Mouse (Mus musculus) midbrain, embryonic 10.5 days (tissue): ENCODE data around the gene Macrod1. TPM values are rescaled to one million over a fixed set of nuclear protein-coding genes. Genes with fewer than 3 reads are reported as not detected.

ENCODE experiments used
- DNase-seq: peaks from one replicate; pipeline ENCODE4 v3.0.0-alpha.2; 2017; ENCODE audit warnings: low spot score
- H3K27ac ChIP-seq: fragments of 300-500 bp; sonication (generic); replicated peaks from 2 replicates; pipeline ENCODE4 v1.5.1; 2016; ENCODE audit warnings: mild to moderate bottlenecking
- H3K27me3 ChIP-seq: fragments of 300-500 bp; sonication (generic); 2 replicates; pipeline ENCODE4 v1.6.1; 2016; ENCODE audit warnings: low read depth, mild to moderate bottlenecking; ENCODE audit not compliant: poor library complexity, severe bottlenecking
- H3K36me3 ChIP-seq: fragments of 300-500 bp; sonication (generic); 2 replicates; pipeline ENCODE4 v1.6.1; 2016; ENCODE audit warnings: mild to moderate bottlenecking, moderate library complexity
- H3K4me1 ChIP-seq: fragments of 300-500 bp; sonication (generic); 2 replicates; pipeline ENCODE4 v1.6.1; 2016
- H3K4me3 ChIP-seq: fragments of 300-500 bp; sonication (generic); 2 replicates; pipeline ENCODE4 v1.5.1; 2016; ENCODE audit warnings: mild to moderate bottlenecking, moderate library complexity
- H3K9me3 ChIP-seq: fragments of 300-500 bp; sonication (generic); replicated peaks from 2 replicates; pipeline ENCODE4 v1.6.1; 2016; ENCODE audit warnings: mild to moderate bottlenecking
- WGBS: fragments of 180-500 bp; shearing (Covaris S2); methylation state at CpG from one replicate; pipeline ENCODE4 v1.1.7; 2016; 5-methylcytosine and 5-hydroxymethylcytosine counted together
- polyA plus RNA-seq: library from polyadenylated mRNA; unstranded; fragments of >200 nt; fragmentation: Nextera tagmentation; extraction: Ambion mirVana; gene quantifications from 2 replicates; pipeline ENCODE4 v1.2.1, GENCODE M21; 2016

The Macrod1 gene
- polyA plus RNA-seq, 1 experiment from 2014 or later, result 2.2 TPM

- Histone ChIP-seq H3K27me3 (no peaks in the 10 kb centered on the region), H3K4me3 (no peak overlapping the region), H3K36me3 (peaks cover 79% of the 10 kb centered on the region), H3K27ac (no peak overlapping the region), H3K9me3 (no peaks in the 10 kb centered on the region), H3K4me1 (peaks cover 20% of the 10 kb centered on the region)
- 91% methylated on average over 9 of the region's 9 CpGs for WGBS
- DNase-seq, result no peak
Measured at GRCm38 (mm10) chr19:7235461-7235860, 178.9 kb downstream of the Macrod1 start.

DNA sequence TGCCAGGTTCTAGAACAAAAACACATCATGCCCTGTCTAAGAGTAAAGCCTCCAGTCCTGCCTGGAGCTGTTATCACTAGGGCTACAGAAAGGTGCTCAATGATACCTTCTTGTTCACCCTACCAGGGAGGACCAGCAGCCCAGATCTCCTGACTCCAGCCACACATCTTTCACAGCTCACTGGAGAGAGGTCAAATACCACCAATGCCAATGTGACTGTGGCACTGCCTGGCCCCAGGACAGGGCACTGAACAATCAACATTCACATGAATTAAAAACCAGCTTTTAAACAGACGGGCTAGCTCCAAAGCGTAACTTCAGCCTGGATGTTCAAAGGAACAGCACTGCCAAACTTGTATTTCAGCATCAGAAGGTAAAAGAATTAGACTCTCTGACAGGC, 179.4 kb downstream of the Macrod1 start:
- no peak overlapping the region for H3K27ac ChIP-seq
- DNase-seq, result no peak
- WGBS, result 98% methylated on average over 2 of the region's 2 CpGs
- H3K9me3 ChIP-seq, result no peaks in the 10 kb centered on the region
- H3K4me1 ChIP-seq, result peaks cover 21% of the 10 kb centered on the region
- no peaks in the 10 kb centered on the region for H3K27me3 ChIP-seq
- peaks cover 73% of the 10 kb centered on the region for H3K36me3 ChIP-seq
- H3K4me3 ChIP-seq, result no peak overlapping the region

- Histone ChIP-seq H3K4me1 (peaks cover 27% of the 10 kb centered on the region), H3K36me3 (peaks cover 66% of the 10 kb centered on the region), H3K27ac (no peak overlapping the region), H3K4me3 (no peak overlapping the region), H3K27me3 (peaks cover under 1% of the 10 kb centered on the region; the same call in 1 of the 2 replicates), H3K9me3 (no peaks in the 10 kb centered on the region)
- no peak for DNase-seq
- WGBS, result 96% methylated on average over 4 of the region's 4 CpGs
Measured at GRCm38 (mm10) chr19:7236742-7237141, 180.1 kb downstream of the Macrod1 start.

- no peak overlapping the region for H3K27ac ChIP-seq
- peaks cover 38% of the 10 kb centered on the region for H3K36me3 ChIP-seq
- DNase-seq, result no peak
- H3K4me3 ChIP-seq, result peak overlapping the region; percentile 87
- peaks cover 20% of the 10 kb centered on the region for H3K27me3 ChIP-seq
- WGBS, result 94% methylated on average over 3 of the region's 3 CpGs
- peaks cover 28% of the 10 kb centered on the region for H3K4me1 ChIP-seq
- H3K9me3 ChIP-seq, result no peaks in the 10 kb centered on the region
Measured at GRCm38 (mm10) chr19:7239574-7239973, 183.0 kb downstream of the Macrod1 start.

DNA sequence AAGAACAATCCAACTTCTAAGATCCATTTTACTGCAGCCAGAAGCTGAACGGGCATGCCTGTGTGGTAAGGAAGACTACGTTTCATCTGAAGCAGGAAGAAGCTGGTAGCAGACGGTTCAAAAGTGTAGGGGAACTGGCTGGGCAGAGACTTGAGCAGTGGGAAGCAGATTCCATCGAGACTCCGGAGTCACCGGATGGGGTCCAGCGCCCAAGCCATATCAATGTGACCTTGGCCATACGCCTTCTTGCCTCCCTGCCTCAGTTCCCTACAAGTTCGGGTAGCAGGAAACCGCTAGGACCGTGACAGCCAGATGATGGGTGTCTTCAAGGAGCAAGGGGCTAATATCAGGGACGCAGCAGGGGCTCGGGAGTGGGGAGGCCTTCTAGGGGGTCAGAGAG, 183.7 kb downstream of the Macrod1 start:
- Histone ChIP-seq H3K9me3 (no peaks in the 10 kb centered on the region), H3K36me3 (peaks cover 35% of the 10 kb centered on the region), H3K4me3 (peak overlapping the region; percentile 87), H3K4me1 (peaks cover 28% of the 10 kb centered on the region), H3K27me3 (peaks cover 20% of the 10 kb centered on the region), H3K27ac (peak overlapping the region; percentile 96)
- WGBS, result 7% methylated on average over 13 of the region's 13 CpGs
- no peak for DNase-seq

GRCm38 (mm10) chr19:7240782-7241690, 184.4 kb downstream of the Macrod1 start, which contains the start of gene Naa40:
TSS of gene Naa40 (minus strand) at chr19:7241183.
- 1% methylated on average over 80 of the region's 80 CpGs for WGBS
- Histone ChIP-seq H3K27me3 (peaks cover 20% of the 10 kb centered on the region), H3K4me1 (peaks cover 28% of the 10 kb centered on the region), H3K9me3 (no peaks in the 10 kb centered on the region), H3K4me3 (peak within 1 kb of the TSS; percentile 87), H3K27ac (peak within 1 kb of the TSS; percentile 96), H3K36me3 (peaks cover 29% of the 10 kb centered on the region)
- peak; percentile 93 for DNase-seq

DNA sequence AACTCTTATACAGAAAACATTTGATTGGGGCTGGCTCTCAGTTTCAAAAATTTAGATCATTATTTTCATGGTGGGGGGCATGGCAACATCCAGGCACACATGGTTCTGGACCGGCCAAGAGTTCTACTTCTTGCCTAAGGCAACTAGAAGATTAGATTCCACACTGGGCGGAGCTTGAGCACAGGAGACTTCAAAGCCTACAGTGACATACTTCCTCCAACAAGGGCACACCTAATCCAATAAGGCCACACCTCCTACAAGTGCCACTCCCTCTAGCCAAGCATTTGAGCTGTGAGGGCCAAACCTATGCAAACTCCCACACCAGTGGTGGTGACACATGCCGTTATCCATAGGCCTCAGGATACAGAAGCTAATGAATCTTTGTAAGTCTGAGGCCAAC, 189.4 kb downstream of the Macrod1 start:
- H3K4me1 ChIP-seq, result peaks cover 7% of the 10 kb centered on the region
- DNase-seq, result no peak
- H3K27ac ChIP-seq, result no peak overlapping the region
- H3K36me3 ChIP-seq, result no peaks in the 10 kb centered on the region
- no peak overlapping the region for H3K4me3 ChIP-seq
- 96% methylated on average over 3 of the region's 3 CpGs for WGBS
- no peaks in the 10 kb centered on the region for H3K9me3 ChIP-seq
- peaks cover 20% of the 10 kb centered on the region for H3K27me3 ChIP-seq

Other genes starting within 250 kb of the Macrod1 start
- 5.0 and 7.9 TPM in 2 replicates for gene Rps6ka4, start 216.2 kb upstream of the Macrod1 start, polyA plus RNA-seq
- gene Ccdc88b, start 198.6 kb upstream of the Macrod1 start, polyA plus RNA-seq, result 0.33 and 0.57 TPM in 2 replicates
- gene Trmt112, start 147.1 kb upstream of the Macrod1 start, polyA plus RNA-seq, result 150 and 156 TPM in 2 replicates
- 169 and 180 TPM in 2 replicates for gene Prdx5, start 146.7 kb upstream of the Macrod1 start, polyA plus RNA-seq
- gene Esrra, start 135.0 kb upstream of the Macrod1 start, polyA plus RNA-seq, result 8.9 and 9.5 TPM in 2 replicates
- 0.35 and 0.43 TPM in 2 replicates for gene Catsperz, start 131.4 kb upstream of the Macrod1 start, polyA plus RNA-seq
- gene Kcnk4, start 122.3 kb upstream of the Macrod1 start, polyA plus RNA-seq, result 0.11 TPM in 1 of 2 replicates, not detected in the other
- 66.6 and 69.8 TPM in 2 replicates for gene Bad, start 114.9 kb upstream of the Macrod1 start, polyA plus RNA-seq
- gene Gpr137, start 114.3 kb upstream of the Macrod1 start, polyA plus RNA-seq, result 29.5 and 33.9 TPM in 2 replicates
- gene Ppp1r14b, start 81.8 kb upstream of the Macrod1 start, polyA plus RNA-seq, result 90.8 and 116 TPM in 2 replicates
- 22.4 and 23.7 TPM in 2 replicates for gene Plcb3, start 80.3 kb upstream of the Macrod1 start, polyA plus RNA-seq
- gene Fkbp2, start 76.3 kb upstream of the Macrod1 start, polyA plus RNA-seq, result 115 and 127 TPM in 2 replicates
- gene Vegfb, start 69.2 kb upstream of the Macrod1 start, polyA plus RNA-seq, result 35.2 and 40.8 TPM in 2 replicates
- 20.8 and 23.1 TPM in 2 replicates for gene Dnajc4, start 64.2 kb upstream of the Macrod1 start, polyA plus RNA-seq
- gene Nudt22, start 60.7 kb upstream of the Macrod1 start, polyA plus RNA-seq, result 19.1 and 20.3 TPM in 2 replicates
- gene Trpt1, start 60.7 kb upstream of the Macrod1 start, polyA plus RNA-seq, result 9.5 and 11.3 TPM in 2 replicates
- 8.5 and 10.3 TPM in 2 replicates for gene Fermt3, start 37.3 kb upstream of the Macrod1 start, polyA plus RNA-seq
- 427 and 470 TPM in 2 replicates for gene Stip1, start 16.8 kb upstream of the Macrod1 start, polyA plus RNA-seq
- 6.0 and 7.5 TPM in 2 replicates for gene Flrt1, start 48.9 kb downstream of the Macrod1 start, polyA plus RNA-seq
- 274 and 293 TPM in 2 replicates for gene Otub1, start 149.5 kb downstream of the Macrod1 start, polyA plus RNA-seq
- 895 and 900 TPM in 2 replicates for gene Cox8a, start 160.8 kb downstream of the Macrod1 start, polyA plus RNA-seq
- gene Naa40, start 184.4 kb downstream of the Macrod1 start, polyA plus RNA-seq, result 105 and 107 TPM in 2 replicates
- gene Rcor2, start 210.5 kb downstream of the Macrod1 start, polyA plus RNA-seq, result 62.2 and 73.1 TPM in 2 replicates